Mouse (Mus musculus): ENCODE measurements around the gene Csf2rb2. TPM values are rescaled to one million over a fixed set of nuclear protein-coding genes. Genes with fewer than 3 reads are reported as not detected.

The Csf2rb2 gene
- polyA plus RNA-seq, 1 experiment from 2014 or later = 0.21 TPM

GRCm38 (mm10) chr15:78244695-78245492, 60.6 kb downstream of the Csf2rb2 start, which contains the start of gene Ncf4:
Gene Ncf4 (plus strand): TSS chr15:78244801.
- Histone ChIP-seq H3K27ac (replicated peaks) (no peak within 1 kb of the TSS), H3K36me3 (no peaks in the 10 kb centered on the region), H3K4me3 (no peak within 1 kb of the TSS), H3K27me3 (no peaks in the 10 kb centered on the region), H3K4me2 (no peak within 1 kb of the TSS), H3K4me1 (replicated peaks) (no peaks in the 10 kb centered on the region), H3K9me3 (no peaks in the 10 kb centered on the region), H3K9ac (no peak within 1 kb of the TSS)
- ATAC-seq (ENCODE audit: low FRiP score, low read depth) = no peak
- 67% methylated on average over 7 of the region's 7 CpGs for WGBS

GRCm38 (mm10) chr15:78243774-78244173, 61.7 kb downstream of the Csf2rb2 start:
- H3K9ac ChIP-seq = no peak overlapping the region
- WGBS = 69% methylated on average over 6 of the region's 6 CpGs
- H3K36me3 ChIP-seq = no peaks in the 10 kb centered on the region
- H3K9me3 ChIP-seq = no peaks in the 10 kb centered on the region
- no peak overlapping the region for H3K4me3 ChIP-seq
- H3K4me1 ChIP-seq (replicated peaks) = no peaks in the 10 kb centered on the region
- no peaks in the 10 kb centered on the region for H3K27me3 ChIP-seq
- H3K27ac ChIP-seq (replicated peaks) = no peak overlapping the region
- H3K4me2 ChIP-seq = no peak overlapping the region
- ATAC-seq (ENCODE audit: low FRiP score, low read depth) = no peak

- Histone ChIP-seq H3K9ac (no peak overlapping the region), H3K9me3 (no peaks in the 10 kb centered on the region), H3K27ac (replicated peaks) (no peak overlapping the region), H3K27me3 (no peaks in the 10 kb centered on the region), H3K4me2 (no peak overlapping the region), H3K4me3 (no peak overlapping the region), H3K36me3 (no peaks in the 10 kb centered on the region), H3K4me1 (replicated peaks) (no peaks in the 10 kb centered on the region)
- ATAC-seq (ENCODE audit: low FRiP score, low read depth) = no peak
- 88% methylated on average over 8 of the region's 8 CpGs for WGBS
These were observed 62.5 kb downstream of the Csf2rb2 start for GRCm38 (mm10) chr15:78243061-78243460.

GRCm38 (mm10) chr15:78241335-78241734, 64.2 kb downstream of the Csf2rb2 start:
- WGBS = 62% methylated on average over 11 of the region's 11 CpGs
- Histone ChIP-seq H3K4me1 (replicated peaks) (no peaks in the 10 kb centered on the region), H3K9me3 (no peaks in the 10 kb centered on the region), H3K27ac (replicated peaks) (no peak overlapping the region), H3K4me3 (no peak overlapping the region), H3K4me2 (no peak overlapping the region), H3K27me3 (no peaks in the 10 kb centered on the region), H3K36me3 (no peaks in the 10 kb centered on the region), H3K9ac (no peak overlapping the region)
- ATAC-seq (ENCODE audit: low FRiP score, low read depth) = no peak

GRCm38 (mm10) chr15:78239956-78240617, 65.4 kb downstream of the Csf2rb2 start:
- H3K27ac ChIP-seq (replicated peaks) = no peak overlapping the region
- H3K4me3 ChIP-seq = no peak overlapping the region
- no peak overlapping the region for H3K9ac ChIP-seq
- no peaks in the 10 kb centered on the region for H3K9me3 ChIP-seq
- H3K4me1 ChIP-seq (replicated peaks) = no peaks in the 10 kb centered on the region
- 76% methylated on average over 14 of the region's 14 CpGs for WGBS
- no peak for ATAC-seq (ENCODE audit: low FRiP score, low read depth)
- no peaks in the 10 kb centered on the region for H3K27me3 ChIP-seq
- H3K36me3 ChIP-seq = no peaks in the 10 kb centered on the region
- H3K4me2 ChIP-seq = no peak overlapping the region

GRCm38 (mm10) chr15:78239453-78239852, 66.1 kb downstream of the Csf2rb2 start:
- Histone ChIP-seq H3K27ac (replicated peaks) (no peak overlapping the region), H3K4me3 (no peak overlapping the region), H3K27me3 (no peaks in the 10 kb centered on the region), H3K36me3 (no peaks in the 10 kb centered on the region), H3K4me1 (replicated peaks) (no peaks in the 10 kb centered on the region), H3K4me2 (no peak overlapping the region), H3K9ac (no peak overlapping the region), H3K9me3 (no peaks in the 10 kb centered on the region)
- ATAC-seq (ENCODE audit: low FRiP score, low read depth) = no peak
- WGBS = 26% methylated on average over 10 of the region's 10 CpGs

- Histone ChIP-seq H3K4me3 (no peak overlapping the region), H3K9ac (no peak overlapping the region), H3K4me2 (no peak overlapping the region), H3K36me3 (no peaks in the 10 kb centered on the region), H3K27me3 (no peaks in the 10 kb centered on the region), H3K4me1 (replicated peaks) (peaks cover 12% of the 10 kb centered on the region), H3K27ac (replicated peaks) (no peak overlapping the region), H3K9me3 (no peaks in the 10 kb centered on the region)
- ATAC-seq (ENCODE audit: low FRiP score, low read depth) = no peak
- WGBS = 83% methylated on average over 5 of the region's 5 CpGs
These were observed 70.6 kb downstream of the Csf2rb2 start for GRCm38 (mm10) chr15:78234823-78235509.

Small RNA genes lying within 50 kb of the gene (microRNA-seq; reads per million reads assigned to microRNA genes)
- not detected for gene Mir7676-1
- gene Mir7676-2 = not detected

Other genes starting within 250 kb of the Csf2rb2 start
- 16.5 and 17.4 TPM in 2 replicates for gene Cacng2, start 185.7 kb downstream of the Csf2rb2 start, polyA plus RNA-seq (2015; fragmentation: Nextera tagmentation; extraction: Ambion mirVana)
- gene Ift27, start 131.6 kb downstream of the Csf2rb2 start, polyA plus RNA-seq (2015; fragmentation: Nextera tagmentation; extraction: Ambion mirVana) = 102 and 109 TPM in 2 replicates
- gene Pvalb, start 99.3 kb downstream of the Csf2rb2 start, polyA plus RNA-seq (2015; fragmentation: Nextera tagmentation; extraction: Ambion mirVana) = 7.6 and 9.0 TPM in 2 replicates
- gene Ncf4, start 60.9 kb downstream of the Csf2rb2 start, polyA plus RNA-seq (2015; fragmentation: Nextera tagmentation; extraction: Ambion mirVana) = 0.69 and 1.6 TPM in 2 replicates
- gene Csf2rb, start 20.0 kb upstream of the Csf2rb2 start, polyA plus RNA-seq (2015; fragmentation: Nextera tagmentation; extraction: Ambion mirVana) = 0.60 and 0.96 TPM in 2 replicates
- not detected in 2 replicates for gene Tex33, start 90.2 kb upstream of the Csf2rb2 start, polyA plus RNA-seq (2015; fragmentation: Nextera tagmentation; extraction: Ambion mirVana)
- gene Tst, start 100.2 kb upstream of the Csf2rb2 start, polyA plus RNA-seq (2015; fragmentation: Nextera tagmentation; extraction: Ambion mirVana) = 23.8 and 26.9 TPM in 2 replicates
- gene Mpst, start 100.7 kb upstream of the Csf2rb2 start, polyA plus RNA-seq (2015; fragmentation: Nextera tagmentation; extraction: Ambion mirVana) = 3.1 and 4.6 TPM in 2 replicates
- gene Kctd17, start 122.8 kb upstream of the Csf2rb2 start, polyA plus RNA-seq (2015; fragmentation: Nextera tagmentation; extraction: Ambion mirVana) = 145 and 156 TPM in 2 replicates
- 0.47 and 0.56 TPM in 2 replicates for gene Tmprss6, start 162.9 kb upstream of the Csf2rb2 start, polyA plus RNA-seq (2015; fragmentation: Nextera tagmentation; extraction: Ambion mirVana)
- 0.22 and 0.26 TPM in 2 replicates for gene Il2rb, start 189.6 kb upstream of the Csf2rb2 start, polyA plus RNA-seq (2015; fragmentation: Nextera tagmentation; extraction: Ambion mirVana)
- 8.3 and 9.1 TPM in 2 replicates for gene C1qtnf6, start 225.7 kb upstream of the Csf2rb2 start, polyA plus RNA-seq (2015; fragmentation: Nextera tagmentation; extraction: Ambion mirVana)
- 0.61 and 0.71 TPM in 2 replicates for gene Sstr3, start 239.0 kb upstream of the Csf2rb2 start, polyA plus RNA-seq (2015; fragmentation: Nextera tagmentation; extraction: Ambion mirVana)